15 mouse cellular contexts compared by ENCODE assay signal in the genomic region with DNA sequence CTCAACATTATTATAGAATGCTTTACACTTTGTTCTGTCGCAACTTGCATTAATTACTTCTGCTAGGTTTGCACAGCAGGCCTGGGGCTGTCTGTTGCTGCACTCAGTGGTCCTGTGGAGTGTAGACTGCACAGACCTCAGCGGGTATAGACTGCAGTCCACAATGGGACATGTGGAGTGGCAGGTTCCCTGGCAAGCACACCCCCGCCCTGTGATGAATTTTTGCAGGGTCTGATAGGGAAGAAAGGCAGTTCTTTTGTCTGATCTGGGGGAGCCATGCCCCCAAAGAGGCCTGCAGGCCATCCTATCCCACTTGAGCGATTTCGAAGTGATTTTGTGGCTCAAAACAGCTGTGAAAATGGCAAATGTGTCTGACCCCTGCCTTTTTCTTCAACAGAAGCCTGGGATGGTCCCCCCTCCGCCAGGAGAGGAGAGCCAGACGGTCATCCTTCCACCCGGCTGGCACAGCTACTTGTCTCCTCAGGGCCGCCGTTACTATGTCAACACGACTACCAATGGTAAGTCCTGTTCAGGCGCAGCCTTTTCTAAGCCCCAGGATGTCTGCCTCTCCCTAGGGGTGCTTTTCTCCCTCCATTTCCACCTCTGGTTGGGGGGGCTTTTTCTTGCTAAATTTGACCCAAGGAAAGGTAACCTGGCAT.
DNase-seq lines count a peak whose midpoint lies in the region; ATAC-seq and TF ChIP-seq lines count a peak whose summit lies in the region.
"Had no signal": no experiment of that assay in that cellular context is flagged by ENCODE, and none has a peak within 500 bp of the region (broad histone marks: within the 10 kb centered on the region; RNA-seq: fewer than 3 reads in every experiment).

No protein-coding gene starts in this region.

- no peaks in the 10 kb centered on the region for H3K9me3 ChIP-seq in embryonic facial prominence, embryonic 14.5 days (ENCODE audit: control insufficient read depth, low read length)
- no peaks in the 10 kb centered on the region for H3K9me3 ChIP-seq in hindbrain, embryonic 12.5 days (replicated peaks)
- no peaks in the 10 kb centered on the region for H3K9me3 ChIP-seq in midbrain, embryonic 15.5 days
- H3K9me3 ChIP-seq: embryonic facial prominence, embryonic 15.5 days; limb, embryonic 13.5 days; megakaryocyte, embryonic 14.5 days; stomach, embryonic 15.5 days had no signal

- H3K4me3 ChIP-seq in embryonic facial prominence, embryonic 14.5 days (ENCODE audit: low read depth, low read length): no peak overlapping the region
- H3K4me3 ChIP-seq in hindbrain, embryonic 12.5 days: no peak overlapping the region
- no peak overlapping the region for H3K4me3 ChIP-seq in midbrain, embryonic 15.5 days
- H3K4me3 ChIP-seq: embryonic facial prominence, embryonic 15.5 days; gastrocnemius, adult 2 months; limb, embryonic 13.5 days; megakaryocyte, embryonic 14.5 days; stomach, embryonic 15.5 days had no signal

- ATAC-seq in embryonic facial prominence, embryonic 14.5 days (ENCODE audit: low read depth): peak; percentile 37; the same call in 1 of the 2 replicates
- peak; percentile 68; the same call in 1 of the 2 replicates for ATAC-seq in hindbrain, embryonic 12.5 days (ENCODE audit: low FRiP score)
- peak; percentile 77 for ATAC-seq in midbrain, embryonic 15.5 days (replicated peaks)
- no peak for ATAC-seq in monocyte, adult 5-6 weeks (replicated peaks; ENCODE audit: insufficient number of reproducible peaks, low FRiP score, low TSS enrichment, poor library complexity, severe bottlenecking)

- no peak for TF ChIP-seq POLR2A in brain, embryonic 14.5 days (IDR thresholded peaks at IDR 0.05; ENCODE audit: borderline replicate concordance, extremely low read depth, insufficient read depth, insufficient read length, poor library complexity, severe bottlenecking)

- H3K27me3 ChIP-seq in embryonic facial prominence, embryonic 14.5 days (replicated peaks; ENCODE audit: control insufficient read depth, insufficient read depth, low read length): no peaks in the 10 kb centered on the region
- H3K27me3 ChIP-seq in hindbrain, embryonic 12.5 days: no peaks in the 10 kb centered on the region
- no peaks in the 10 kb centered on the region for H3K27me3 ChIP-seq in midbrain, embryonic 15.5 days (replicated peaks)
- H3K27me3 ChIP-seq: embryonic facial prominence, embryonic 15.5 days; limb, embryonic 13.5 days; stomach, embryonic 15.5 days had no signal

- no peak overlapping the region for H3K27ac ChIP-seq in embryonic facial prominence, embryonic 14.5 days (replicated peaks; ENCODE audit: low read depth, low read length)
- H3K27ac ChIP-seq in hindbrain, embryonic 12.5 days: no peak overlapping the region
- peak overlapping the region; percentile 55 for H3K27ac ChIP-seq in midbrain, embryonic 15.5 days
- H3K27ac ChIP-seq: gastrocnemius, adult 2 months; limb, embryonic 13.5 days; stomach, embryonic 15.5 days had no signal

- no peaks in the 10 kb centered on the region; the same call in 1 of the 2 replicates for H3K4me1 ChIP-seq in embryonic facial prominence, embryonic 14.5 days (ENCODE audit: control insufficient read depth, insufficient read depth, low read length)
- peaks cover 13% of the 10 kb centered on the region for H3K4me1 ChIP-seq in hindbrain, embryonic 12.5 days
- peaks cover 17% of the 10 kb centered on the region for H3K4me1 ChIP-seq in midbrain, embryonic 15.5 days

- DNase-seq in brain, embryonic 14.5 days (ENCODE audit: low read depth): peak; percentile 78
- DNase-seq in embryonic facial prominence, embryonic 14.5 days (ENCODE audit: low spot score): no peak
- DNase-seq in right cerebral cortex, postnatal 14 days: no peak
- DNase-seq in adipocyte (ENCODE audit: low spot score): no peak
- DNase-seq: adrenal gland, postnatal 14 days; gastrocnemius, adult 2 months; kidney, adult 18-20 months; lung, embryonic 14.5 days had no signal

- no peak overlapping the region for H3K4me2 ChIP-seq in embryonic facial prominence, embryonic 14.5 days (ENCODE audit: low read depth, low read length)
- no peak overlapping the region for H3K4me2 ChIP-seq in hindbrain, embryonic 12.5 days (replicated peaks)
- no peak overlapping the region for H3K4me2 ChIP-seq in midbrain, embryonic 15.5 days
- H3K4me2 ChIP-seq: embryonic facial prominence, embryonic 15.5 days; limb, embryonic 13.5 days; lung, embryonic 14.5 days; stomach, embryonic 15.5 days had no signal

- 63% methylated on average over 12 of the region's 12 CpGs for WGBS in embryonic facial prominence, embryonic 14.5 days
- 26% methylated on average over 12 of the region's 12 CpGs for WGBS in hindbrain, embryonic 12.5 days
- WGBS in midbrain, embryonic 15.5 days: 23% methylated on average over 12 of the region's 12 CpGs

- no peak for TF ChIP-seq CTCF in brain, embryonic 14.5 days (IDR thresholded peaks at IDR 0.05; ENCODE audit: borderline replicate concordance, extremely low read depth, insufficient read depth, insufficient read length)

- H3K36me3 ChIP-seq in embryonic facial prominence, embryonic 14.5 days (ENCODE audit: control insufficient read depth, insufficient read depth, low read length): no peaks in the 10 kb centered on the region
- no peaks in the 10 kb centered on the region for H3K36me3 ChIP-seq in hindbrain, embryonic 12.5 days
- no peaks in the 10 kb centered on the region for H3K36me3 ChIP-seq in midbrain, embryonic 15.5 days (replicated peaks)
- H3K36me3 ChIP-seq: embryonic facial prominence, embryonic 15.5 days; limb, embryonic 13.5 days; stomach, embryonic 15.5 days had no signal

- H3K9ac ChIP-seq in embryonic facial prominence, embryonic 14.5 days (ENCODE audit: low read depth, low read length): no peak overlapping the region
- no peak overlapping the region for H3K9ac ChIP-seq in hindbrain, embryonic 12.5 days
- no peak overlapping the region for H3K9ac ChIP-seq in midbrain, embryonic 15.5 days
- H3K9ac ChIP-seq: embryonic facial prominence, embryonic 15.5 days; limb, embryonic 13.5 days; lung, embryonic 14.5 days; stomach, embryonic 15.5 days had no signal
